Mouse (Mus musculus): ENCODE measurements around the gene Bckdk.
A peak's percentile ranks its signal among the peaks of the same experiment; 100 is the strongest.
"Not testable (repeated sequence)": the region's sequence is repeated elsewhere in the genome, so short reads cannot be mapped to it uniquely, and the experiment has no call there.

The Bckdk gene

DNA sequence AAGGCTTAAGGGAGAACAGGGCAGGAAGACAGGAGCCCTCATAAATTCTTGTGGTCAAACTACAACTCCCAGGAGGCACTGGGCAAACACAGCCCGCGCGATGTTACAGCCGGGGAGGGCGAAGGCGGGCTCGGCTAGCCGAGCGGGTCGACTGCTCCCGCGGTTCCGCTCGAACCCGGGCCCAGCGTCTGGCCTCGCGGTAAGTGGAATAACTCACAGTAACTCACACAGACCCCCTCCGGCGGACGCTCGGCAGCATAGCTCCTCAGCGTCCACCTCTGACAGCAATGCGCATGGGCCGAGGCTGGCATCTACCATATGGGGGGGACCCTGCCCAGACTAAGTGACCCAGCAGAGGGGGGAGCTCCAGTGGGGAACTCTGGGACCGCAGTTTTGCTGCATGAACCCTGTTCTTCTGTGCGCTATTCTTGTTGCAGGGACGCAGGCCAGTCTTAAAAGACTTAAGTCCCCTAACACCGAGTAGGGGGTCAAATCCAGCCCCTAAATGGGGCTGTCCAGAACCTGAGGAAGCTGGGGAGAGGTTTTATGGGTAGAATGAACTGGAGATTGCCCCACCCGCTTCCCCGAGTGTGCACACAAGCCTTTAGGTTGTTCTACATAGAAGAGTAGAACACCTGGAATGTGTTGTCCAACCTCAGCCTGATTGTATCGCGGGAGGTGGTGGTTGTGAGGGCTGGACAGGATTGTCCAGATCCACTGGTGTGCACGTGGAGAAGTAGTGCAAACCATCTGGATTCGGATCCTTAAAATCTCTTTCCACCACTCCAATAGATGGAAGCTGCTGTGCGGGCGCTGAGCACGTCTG lies at the start of gene Bckdk:
Bckdk (plus strand) TSS at position 112 of the 826 bp plus-strand sequence.
- peak; percentile 79 for DNase-seq (ENCODE audit: low spot score)

DNA sequence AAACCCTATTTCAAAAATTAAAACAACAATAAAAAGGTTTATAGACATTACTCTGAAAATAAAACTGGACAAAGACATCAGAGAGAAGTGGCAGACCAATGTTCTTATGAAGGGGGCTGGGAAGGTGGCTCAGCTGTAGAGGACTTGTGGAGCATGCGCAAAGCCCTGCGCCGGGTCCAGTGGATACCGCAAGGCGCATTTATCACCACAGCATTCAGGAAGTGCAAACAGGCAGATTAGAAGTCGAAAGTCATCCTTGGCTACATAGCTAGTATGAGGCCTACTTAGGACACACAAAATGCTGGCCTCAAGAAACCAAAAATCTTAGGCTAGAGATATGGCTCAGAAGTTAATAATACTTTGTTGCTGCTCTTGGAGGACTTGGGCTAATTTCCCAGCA lies 45.6 kb upstream of the Bckdk start:
- DNase-seq (ENCODE audit: low spot score): no peak

DNA sequence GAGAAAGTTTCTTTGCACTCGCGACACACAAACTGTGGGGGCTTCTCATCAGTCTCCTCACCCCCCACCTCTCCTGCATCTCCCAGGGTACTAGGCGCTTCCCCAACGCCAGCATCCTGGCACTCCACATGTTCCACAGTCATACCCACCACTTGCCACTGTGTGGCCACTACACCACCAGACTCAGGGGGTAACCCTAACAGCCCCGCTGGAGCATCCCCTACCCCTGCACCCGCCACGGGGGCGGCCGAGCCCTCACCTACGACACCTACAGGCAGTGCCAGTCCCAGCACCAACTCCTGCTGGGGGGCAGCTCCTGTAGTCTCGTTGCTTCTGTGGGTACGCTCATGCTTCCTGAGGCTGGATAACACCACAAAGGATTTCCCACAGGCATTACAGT lies 37.4 kb upstream of the Bckdk start:
- DNase-seq (ENCODE audit: low spot score): no peak

DNA sequence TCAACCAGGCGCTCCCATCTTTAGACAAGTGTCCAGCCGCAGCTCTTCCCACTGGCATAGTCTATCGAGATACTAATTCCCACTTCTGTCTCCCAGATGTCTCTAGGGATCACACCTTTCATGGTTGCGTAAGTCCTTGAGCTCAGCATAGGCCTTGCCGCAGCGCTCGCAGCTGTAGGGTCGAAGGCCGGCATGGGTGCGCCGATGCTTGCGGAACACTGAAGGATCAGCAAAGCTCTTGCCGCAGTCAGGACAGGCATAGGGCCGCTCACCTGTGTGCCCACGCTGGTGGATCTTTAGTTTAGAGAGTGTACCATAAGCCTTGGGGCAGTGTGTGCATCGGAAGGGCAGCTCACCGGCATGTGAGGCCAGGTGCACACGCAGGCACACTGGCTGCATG lies 36.2 kb upstream of the Bckdk start:
- DNase-seq (ENCODE audit: low spot score): no peak

DNA sequence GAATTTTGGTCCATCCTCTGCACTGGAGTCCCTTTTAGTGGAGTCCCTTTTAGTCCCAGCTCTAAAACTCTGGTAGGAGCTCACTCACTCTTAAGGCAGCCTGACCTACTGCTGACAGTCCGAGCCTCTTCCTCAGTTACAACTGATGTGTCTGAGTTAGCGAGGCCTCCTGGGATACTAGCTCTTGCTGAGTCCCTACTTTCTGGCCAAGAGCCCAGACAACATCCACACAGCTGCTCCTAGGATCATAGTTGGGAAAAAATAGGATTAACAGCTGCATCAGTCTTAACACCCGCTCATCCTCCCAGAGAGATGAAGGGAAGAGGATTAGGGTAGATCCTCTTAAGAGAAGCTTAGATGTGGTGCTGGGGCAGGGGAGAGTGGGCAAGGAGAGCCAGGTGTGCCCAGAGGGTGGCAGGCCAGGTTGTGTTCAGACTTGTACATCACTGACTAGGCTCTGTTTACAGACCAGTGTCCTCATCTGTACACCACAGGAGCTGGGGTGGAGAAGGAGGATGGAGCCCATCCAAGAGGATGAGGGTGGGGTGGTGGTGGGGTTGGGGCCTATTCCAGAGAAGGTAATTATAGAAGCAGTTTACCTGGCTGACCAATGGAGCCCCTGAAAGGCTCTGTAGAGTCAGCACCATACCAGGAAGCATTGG lies 34.6 kb upstream of the Bckdk start:
- no peak for DNase-seq (ENCODE audit: low spot score)

DNA sequence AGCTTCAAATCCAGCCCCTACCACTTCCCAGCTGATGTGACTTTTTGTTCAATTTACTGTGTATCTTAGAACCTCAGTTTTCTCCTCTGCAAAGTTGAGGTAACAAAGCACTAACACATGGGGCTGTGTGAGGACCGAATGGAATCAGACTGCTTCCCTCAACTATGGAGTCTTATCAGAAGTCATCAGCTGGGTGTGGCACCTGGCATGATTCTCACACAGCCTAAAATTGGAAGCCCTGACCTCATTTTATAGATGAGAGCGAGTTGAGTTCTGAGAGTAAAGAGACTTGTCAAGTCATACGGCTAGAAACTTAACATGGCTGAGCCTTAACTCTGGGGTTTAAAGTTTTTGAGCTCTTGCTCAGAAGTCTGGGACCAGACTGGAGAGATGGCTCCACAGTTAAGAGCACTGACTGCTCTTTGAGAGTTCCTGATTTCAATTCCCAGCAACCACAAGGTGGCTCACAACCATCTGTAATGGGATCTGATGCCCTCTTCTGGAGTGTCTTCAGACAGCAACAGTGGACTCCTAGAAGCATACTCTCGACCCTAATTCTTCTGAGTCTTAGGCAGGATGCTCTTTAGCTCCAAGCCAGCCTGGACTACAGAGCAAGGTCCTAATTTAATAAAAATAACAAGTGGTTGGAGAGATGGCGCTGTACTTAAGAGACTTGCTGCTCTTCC lies 33.6 kb upstream of the Bckdk start:
- DNase-seq (ENCODE audit: low spot score): no peak

DNA sequence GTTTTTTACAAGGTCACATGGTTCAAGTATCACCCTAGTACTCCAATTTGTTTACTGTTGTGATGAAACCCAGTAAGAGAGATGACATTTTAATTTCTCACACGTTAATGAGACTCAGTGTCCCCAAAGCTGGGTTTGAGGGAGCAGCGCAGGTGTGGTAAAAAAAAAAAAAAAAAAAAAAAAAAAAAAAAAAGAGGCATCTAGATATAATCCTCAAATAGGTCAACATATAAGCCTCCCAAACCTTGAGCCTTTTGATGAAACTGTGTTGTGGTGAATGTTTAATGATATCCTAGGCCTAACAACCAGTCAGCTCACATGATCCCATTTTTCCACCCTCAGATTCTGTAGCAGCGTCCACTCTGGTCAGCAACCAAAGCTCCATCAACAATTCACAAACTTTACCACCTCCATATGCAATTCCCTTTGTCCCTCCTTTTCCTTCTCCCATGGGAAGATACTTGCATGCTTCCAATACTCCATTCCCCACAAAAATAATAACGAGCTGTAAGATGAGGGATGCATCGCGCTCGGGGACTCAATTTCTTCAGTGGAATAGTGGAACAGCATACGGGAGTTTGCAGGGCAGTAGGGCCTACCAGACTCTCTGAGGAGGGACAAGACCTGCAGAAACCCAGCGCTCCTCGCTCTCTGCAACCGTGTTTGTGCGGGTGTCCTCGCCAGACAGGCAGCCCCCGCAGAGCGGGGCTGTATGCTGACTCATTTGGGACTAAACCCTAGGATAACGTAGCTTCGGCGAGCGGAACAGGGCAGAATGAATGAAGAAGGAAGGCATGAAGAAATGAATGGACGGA lies 28.9 kb upstream of the Bckdk start:
- no peak for DNase-seq (ENCODE audit: low spot score)

DNA sequence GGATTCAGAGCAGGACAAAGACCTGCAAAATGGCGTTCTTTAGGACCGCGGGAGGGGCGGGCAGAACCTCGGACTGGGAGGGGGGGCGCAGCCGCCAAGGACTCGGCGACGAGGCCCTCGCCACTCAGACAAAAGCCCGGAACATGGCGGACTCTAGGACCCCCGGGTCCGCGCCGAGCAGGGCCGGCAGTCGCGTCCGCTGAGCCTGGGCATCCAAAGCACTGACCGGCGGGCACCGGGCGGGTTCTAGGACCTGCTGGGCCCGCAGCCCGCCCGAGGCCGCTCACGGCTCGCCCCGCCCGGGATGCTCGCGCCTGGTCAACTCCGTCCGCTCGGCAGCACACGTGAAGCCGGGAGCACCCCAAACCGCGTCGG lies 28.3 kb upstream of the Bckdk start:
- peak; percentile 91 for DNase-seq (ENCODE audit: low spot score)

DNA sequence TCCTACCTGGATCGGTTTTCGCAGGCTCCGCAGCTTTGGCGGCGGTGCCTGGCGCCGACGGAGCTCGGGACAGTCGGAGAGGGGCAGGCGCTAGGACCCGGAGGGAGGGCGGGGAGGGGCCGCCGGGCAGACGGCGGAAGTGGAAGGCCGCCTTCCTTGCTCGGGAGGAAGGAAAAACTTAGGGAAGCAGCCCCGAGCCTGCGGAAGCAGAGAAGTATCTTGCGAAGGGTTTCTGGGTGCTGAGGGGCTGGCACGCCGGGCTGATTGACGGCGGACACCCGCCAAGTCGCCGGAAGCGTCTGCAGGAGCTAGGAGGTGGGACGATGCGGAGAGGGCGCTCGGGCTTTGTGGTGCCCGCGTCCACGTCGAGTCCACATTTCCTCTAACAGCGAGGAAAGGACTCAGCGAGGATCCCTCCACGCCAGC lies 27.8 kb upstream of the Bckdk start, which contains the start of gene Zfp646:
Zfp646 (plus strand) TSS at position 181 of the 426 bp plus-strand sequence.
- DNase-seq (ENCODE audit: low spot score): peak; percentile 72

DNA sequence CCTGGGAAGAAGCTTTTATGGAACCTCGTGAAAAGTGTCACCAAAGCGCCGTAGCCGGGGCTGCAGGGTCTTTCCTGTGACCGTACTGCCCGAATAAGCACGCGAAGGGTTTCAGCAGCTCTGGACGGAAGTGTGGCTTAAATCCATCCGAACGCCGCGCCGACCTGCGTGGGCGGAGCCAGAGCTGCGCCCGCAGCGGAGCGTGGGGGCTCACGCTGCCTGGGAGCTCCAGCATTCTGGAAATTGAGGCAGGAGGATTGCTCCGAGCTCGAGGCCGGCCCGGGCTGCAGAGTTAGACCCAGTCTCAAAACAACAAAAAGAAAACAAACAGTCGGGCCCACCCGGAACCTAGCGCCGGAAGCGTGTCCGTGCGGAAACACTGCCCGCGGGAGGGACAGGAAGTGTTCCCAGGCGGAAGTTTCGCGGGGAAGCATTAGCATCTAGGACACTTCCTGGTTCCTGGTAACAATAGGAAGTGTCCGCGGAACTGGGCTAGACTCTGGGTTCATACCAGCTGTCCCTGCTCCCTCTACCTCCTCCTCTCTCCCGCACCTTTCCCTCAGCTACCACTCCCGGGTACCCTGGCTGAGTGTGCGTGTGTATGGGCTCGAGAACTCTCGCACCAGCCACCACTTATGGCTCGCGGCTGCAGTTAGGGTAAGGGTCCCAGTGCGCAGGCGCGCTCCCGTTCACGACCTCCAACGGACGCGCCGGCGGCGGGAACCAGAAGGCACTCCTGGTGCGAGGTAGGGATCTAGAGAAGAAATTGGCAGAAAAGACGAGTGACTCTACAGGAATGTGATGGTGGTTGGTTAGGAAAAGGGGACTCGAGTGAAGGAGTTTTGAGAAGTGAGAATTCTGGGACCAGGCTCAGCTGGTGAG lies 27.2 kb upstream of the Bckdk start, which contains the start of gene Zfp668:
Zfp668 (minus strand) TSS at position 362 of the 882 bp plus-strand sequence.
- DNase-seq (ENCODE audit: low spot score): peak; percentile 91

DNA sequence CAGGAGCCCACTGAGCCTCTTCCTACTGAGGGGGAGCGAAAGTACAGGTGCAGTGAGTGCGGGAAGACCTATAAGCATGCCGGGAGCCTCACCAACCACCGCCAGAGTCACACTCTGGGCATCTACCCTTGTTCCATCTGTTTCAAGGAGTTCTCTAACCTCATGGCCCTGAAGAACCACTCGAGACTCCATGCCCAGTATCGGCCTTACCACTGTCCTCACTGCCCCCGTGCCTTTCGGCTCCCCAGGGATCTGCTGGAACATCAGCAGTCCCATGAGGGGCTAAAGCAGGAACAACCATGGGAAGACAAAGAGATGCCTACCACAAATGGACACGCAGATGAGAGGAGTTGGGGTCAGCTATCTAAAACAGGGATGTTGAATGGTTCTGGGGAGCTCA lies 24.6 kb upstream of the Bckdk start:
- DNase-seq (ENCODE audit: low spot score): no peak

DNA sequence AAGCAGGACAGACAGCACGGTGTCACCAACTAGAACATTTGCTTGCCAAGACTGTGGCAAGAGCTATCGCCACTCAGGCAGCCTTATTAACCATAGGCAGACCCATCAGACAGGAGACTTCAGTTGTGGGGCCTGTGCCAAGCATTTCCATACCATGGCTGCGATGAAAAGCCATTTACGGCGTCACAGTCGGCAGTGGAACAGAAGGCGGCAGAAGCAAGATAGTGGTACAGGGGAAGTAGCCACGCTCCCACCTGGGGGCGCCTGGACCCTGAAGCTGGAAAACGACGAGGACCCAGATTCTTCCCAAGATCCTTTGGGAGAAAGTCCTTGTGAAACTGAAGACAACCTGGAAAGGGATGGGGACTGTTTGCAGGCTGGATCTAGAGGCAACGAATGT lies 23.5 kb upstream of the Bckdk start:
- no peak for DNase-seq (ENCODE audit: low spot score)

DNA sequence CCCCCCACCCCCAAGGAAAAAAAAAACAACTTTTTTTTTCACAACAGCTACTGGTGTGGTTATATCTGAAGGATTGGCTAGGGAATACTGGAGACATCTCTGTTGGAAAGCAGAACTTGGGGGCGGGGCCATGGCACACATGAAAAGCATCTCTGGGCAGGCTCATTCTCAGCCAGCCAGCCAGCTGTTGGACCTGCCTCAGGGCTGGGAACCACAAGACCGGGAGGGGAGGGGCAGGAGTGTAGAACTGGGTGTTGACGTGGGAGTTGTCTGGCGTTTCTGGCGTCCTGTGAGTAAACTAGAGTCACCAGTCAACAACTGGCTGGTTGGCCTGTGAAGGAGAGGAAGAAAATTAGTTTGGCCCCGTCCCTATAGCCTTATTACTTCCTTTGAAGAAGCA lies 17.9 kb upstream of the Bckdk start:
- peak; percentile 77 for DNase-seq (ENCODE audit: low spot score)

DNA sequence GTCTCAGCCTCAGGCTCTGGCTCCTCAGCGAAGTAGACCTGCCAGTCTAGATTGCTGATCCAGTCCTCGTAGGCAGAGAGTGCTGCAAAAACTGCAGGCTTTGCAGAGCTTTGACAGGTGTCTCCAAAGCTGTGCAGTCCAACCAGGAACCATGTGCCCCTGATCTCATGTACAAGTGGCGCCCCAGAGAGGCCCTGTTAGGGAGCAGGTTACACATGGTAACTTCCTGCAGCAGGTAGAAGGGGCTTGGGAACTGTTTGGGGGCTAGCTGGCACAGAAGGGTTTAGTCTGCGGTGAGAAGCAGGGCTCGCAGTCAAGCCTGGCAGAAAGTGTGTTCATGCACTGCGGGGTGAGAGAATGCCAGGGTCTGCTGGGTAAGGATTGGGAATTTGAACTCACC lies 17.3 kb upstream of the Bckdk start:
- DNase-seq (ENCODE audit: low spot score): no peak

DNA sequence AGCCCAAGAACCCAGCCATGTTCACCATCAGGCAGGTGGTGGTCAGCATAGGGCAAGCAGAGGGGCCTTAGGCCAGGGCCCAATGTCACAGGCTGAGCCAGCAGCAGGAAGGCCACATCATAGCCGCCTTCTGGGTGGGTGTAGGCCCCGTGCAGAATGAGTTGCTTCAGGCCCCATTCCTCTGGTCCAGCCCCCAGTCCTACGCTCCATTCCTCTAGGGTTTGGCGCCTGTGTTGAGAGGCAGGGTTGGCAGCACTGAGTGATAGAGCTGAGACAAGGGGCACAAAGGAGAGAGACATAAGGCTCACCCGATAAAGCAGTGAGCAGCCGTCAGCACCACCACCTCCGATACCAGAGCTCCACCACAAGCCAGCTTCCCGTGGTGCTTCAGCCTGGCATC lies 16.7 kb upstream of the Bckdk start:
- DNase-seq (ENCODE audit: low spot score): no peak

DNA sequence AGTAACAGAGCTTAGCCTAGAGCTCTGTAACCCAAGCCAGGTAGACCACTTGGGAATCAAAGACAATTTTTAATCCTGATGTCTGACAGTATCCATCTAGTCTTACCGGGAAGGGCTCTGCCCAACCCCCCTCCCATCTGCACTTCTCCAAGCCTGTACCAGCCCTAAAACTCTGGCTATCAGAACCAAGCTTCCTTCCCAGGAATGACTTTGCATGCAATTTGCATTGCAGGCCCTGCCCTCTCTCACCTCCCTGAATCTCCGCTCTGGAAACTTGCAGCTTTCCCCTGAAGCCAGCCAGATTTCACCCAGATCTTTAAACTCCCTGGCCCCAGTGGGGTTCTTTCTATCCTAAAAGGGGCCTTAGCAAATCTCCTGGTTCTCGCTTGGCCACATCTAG lies 16.1 kb upstream of the Bckdk start:
- DNase-seq (ENCODE audit: low spot score): no peak

DNA sequence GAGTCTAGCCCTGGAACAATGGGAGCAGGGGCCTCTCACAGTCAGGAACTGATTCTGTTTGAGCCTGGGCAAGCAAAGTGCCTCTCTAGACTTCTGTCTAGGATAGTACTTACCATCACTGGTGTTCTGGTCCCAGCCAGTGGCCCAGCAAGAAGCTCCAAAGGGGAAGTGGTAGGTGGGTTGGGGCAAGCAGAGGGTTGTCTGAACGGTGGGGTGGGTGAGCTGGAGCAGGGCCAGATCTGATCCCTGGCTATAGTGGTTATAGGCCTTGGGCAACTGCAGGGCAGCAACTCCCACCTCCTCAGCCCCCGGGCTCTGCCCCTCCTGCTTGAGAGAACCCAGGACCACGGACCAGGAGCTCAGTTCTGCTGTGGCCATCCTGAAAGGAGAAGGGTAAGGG lies 15.1 kb upstream of the Bckdk start:
- no peak for DNase-seq (ENCODE audit: low spot score)

DNA sequence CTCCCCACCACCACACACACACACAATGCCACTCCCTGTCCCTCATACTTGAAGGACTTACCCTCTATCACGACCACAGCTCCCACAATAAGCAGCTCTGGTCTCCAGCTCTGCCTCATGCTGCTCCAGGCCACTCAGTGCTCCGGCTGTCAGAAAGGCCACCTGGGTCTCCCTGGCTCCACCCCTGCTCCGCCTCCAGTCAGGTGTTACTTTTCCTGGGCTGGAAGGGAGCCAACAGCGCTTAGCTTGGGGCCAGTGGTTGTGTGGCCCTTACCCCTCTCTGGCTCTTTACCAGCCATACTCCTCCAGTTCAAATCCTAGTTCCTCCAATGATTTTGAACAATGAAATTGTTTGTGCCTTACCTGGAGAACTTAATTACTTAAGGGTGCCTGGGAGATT lies 13.1 kb upstream of the Bckdk start, which contains the start of gene Prss53:
Prss53 (minus strand) TSS at position 173 of the 400 bp plus-strand sequence.
- no peak for DNase-seq (ENCODE audit: low spot score)

DNA sequence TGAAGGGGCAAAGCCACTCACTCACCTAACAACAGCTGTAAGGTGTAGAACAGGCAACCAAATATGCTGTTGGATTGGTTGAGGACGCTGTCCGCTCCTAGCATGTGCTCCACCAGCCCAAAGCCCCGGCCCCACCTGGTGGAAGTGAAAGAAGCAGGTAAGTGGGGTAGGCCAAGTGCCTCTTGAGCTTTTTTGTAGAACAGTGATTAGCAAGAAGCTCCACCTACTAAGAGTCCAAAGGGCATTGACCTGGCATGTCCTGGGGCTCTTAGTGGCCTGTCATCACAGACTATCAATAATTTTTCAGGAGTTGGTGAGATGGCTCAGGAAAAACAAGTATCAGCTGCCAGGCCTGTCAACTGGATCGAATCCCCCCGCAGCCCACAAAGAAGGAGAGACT lies 9.4 kb upstream of the Bckdk start:
- DNase-seq (ENCODE audit: low spot score): no peak

DNA sequence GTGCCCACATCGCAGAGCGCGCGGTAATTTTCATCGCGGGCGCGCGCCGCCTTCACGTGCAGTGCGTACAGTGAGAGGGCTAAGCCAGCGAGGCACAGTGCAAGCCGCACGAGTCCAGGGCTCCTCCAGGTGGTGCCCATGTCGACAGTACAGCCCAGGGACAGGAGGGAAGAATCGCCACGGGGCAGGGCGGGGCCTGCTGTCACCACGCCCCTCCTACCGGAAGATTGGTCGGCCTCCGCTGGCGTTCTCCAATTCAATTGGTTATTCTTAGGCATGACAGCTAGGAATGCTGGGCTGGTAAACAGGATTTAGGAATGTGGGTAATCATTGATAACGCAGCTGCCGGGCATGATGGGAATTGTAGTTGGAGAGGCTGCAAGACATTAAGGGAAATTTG lies 8.4 kb upstream of the Bckdk start, which contains the start of the genes Gm21974 and Vkorc1:
Gm21974 (minus strand) TSS at position 13 of the 400 bp plus-strand sequence.
Vkorc1 (minus strand) TSS at position 176 of the 400 bp plus-strand sequence.
- DNase-seq (ENCODE audit: low spot score): peak; percentile 96

DNA sequence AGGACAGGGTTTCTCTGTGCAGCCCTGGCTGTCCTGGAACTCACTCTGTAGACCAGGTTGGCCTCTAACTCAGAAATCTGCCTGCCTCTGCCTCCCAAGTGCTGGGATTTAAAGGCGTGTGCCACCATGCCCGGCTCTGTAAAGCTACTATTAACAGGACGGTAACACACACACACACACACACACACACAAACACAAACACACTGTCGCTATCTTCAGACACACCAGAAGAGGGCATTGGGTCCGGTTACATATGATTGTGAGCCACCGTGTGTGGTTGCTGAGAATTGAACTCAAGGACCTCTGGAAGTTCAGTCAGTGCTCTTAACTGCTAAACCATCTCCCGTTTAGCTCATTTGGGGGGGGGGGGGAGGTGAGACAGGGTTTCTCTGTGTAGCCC lies 8.0 kb upstream of the Bckdk start:
- not testable (repeated sequence) for DNase-seq (ENCODE audit: low spot score)

Measured in urinary bladder, postnatal 14 days (tissue).